Mouse (Mus musculus) intestine, embryonic 14.5 days (tissue): ENCODE measurements at regions not wholly inside any gene's neighbourhood (a gene's known extent, or its start where the extent isn't known, plus 50 kb on each side); places are given as distances from the start of the nearest gene placed in this dataset.

Experiments
- ATAC-seq: fragments of 200-750 bp; cut with Nextera tagmentation; replicated peaks from 2 replicates; pipeline ENCODE4 v1.8.0; 2017; ENCODE audit warnings: low read depth, moderate number of reproducible peaks, moderate TSS enrichment, moderate library complexity; ENCODE audit not compliant: low FRiP score, low TSS enrichment
- DNase-seq: peaks from one replicate; pipeline ENCODE4 v3.0.0-alpha.2; 2018; ENCODE audit warnings: low spot score
- H3K27ac ChIP-seq: fragments of 300-500 bp; sonication (generic); 2 replicates; pipeline ENCODE4 v1.5.1; 2014; ENCODE audit warnings: low read depth, mild to moderate bottlenecking, control low read depth
- H3K27me3 ChIP-seq: fragments of 300-500 bp; sonication (generic); replicated peaks from 2 replicates; pipeline ENCODE4 v1.6.1; 2014; ENCODE audit warnings: low read length, control low read depth; ENCODE audit not compliant: control insufficient read depth, insufficient read depth
- H3K36me3 ChIP-seq: fragments of 300-500 bp; sonication (generic); 2 replicates; pipeline ENCODE4 v1.6.1; 2014; ENCODE audit warnings: low read length, control low read depth; ENCODE audit not compliant: control insufficient read depth, insufficient read depth
- H3K4me1 ChIP-seq: fragments of 300-500 bp; sonication (generic); replicated peaks from 2 replicates; pipeline ENCODE4 v1.6.1; 2014; ENCODE audit warnings: low read length, control low read depth, mixed read lengths; ENCODE audit not compliant: control insufficient read depth, insufficient read depth
- H3K4me2 ChIP-seq: fragments of 300-500 bp; sonication (generic); 2 replicates; pipeline ENCODE4 v1.6.1; 2014; ENCODE audit warnings: low read length
- H3K4me3 ChIP-seq: fragments of 300-500 bp; sonication (generic); 2 replicates; pipeline ENCODE4 v1.5.1; 2014; ENCODE audit warnings: low read depth, low read length, control low read depth, mixed read lengths
- H3K9ac ChIP-seq: fragments of 300-500 bp; sonication (generic); 2 replicates; pipeline ENCODE4 v1.6.1; 2014; ENCODE audit warnings: mild to moderate bottlenecking, low read length
- H3K9me3 ChIP-seq: fragments of 300-500 bp; sonication (generic); 2 replicates; pipeline ENCODE4 v1.6.1; 2016; ENCODE audit warnings: low read length, control low read depth; ENCODE audit not compliant: control insufficient read depth
- WGBS: fragments of 180-500 bp; shearing (Covaris S2); extraction: QIAGEN DNeasy Blood & Tissue Kit; methylation state at CpG from one replicate; pipeline ENCODE4 v1.1.7; 2014; 5-methylcytosine and 5-hydroxymethylcytosine counted together

DNA sequence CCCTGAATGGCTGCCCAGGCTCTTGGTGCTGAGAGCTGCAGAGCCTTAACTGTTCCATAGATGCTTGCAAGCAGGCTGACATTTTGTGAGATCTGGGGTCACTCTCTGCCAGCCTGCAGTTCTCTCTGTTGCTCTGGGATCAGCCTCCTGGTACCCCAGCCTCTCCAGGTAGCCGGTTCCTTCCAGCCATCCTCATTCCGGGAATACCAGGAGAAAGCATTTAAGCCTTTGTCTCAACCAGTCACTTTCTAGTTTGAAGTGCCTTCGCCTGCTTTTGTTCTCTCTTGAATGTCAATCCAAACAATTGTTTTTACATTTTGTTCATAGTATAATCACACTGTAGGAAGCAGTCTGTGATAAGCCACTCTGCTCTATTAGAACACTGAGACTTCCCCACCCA, 281.0 kb upstream of the Rtl1 start:
- Histone ChIP-seq H3K4me2 (no peak overlapping the region), H3K4me1 (no peaks in the 10 kb centered on the region; the same call in 1 of the 2 replicates), H3K27me3 (no peaks in the 10 kb centered on the region), H3K9me3 (no peaks in the 10 kb centered on the region), H3K9ac (no peak overlapping the region), H3K36me3 (no peaks in the 10 kb centered on the region), H3K4me3 (no peak overlapping the region), H3K27ac (no peak overlapping the region)
- DNase-seq, result no peak
- no peak for ATAC-seq
- WGBS, result 61% methylated on average over 3 of the region's 3 CpGs

DNA sequence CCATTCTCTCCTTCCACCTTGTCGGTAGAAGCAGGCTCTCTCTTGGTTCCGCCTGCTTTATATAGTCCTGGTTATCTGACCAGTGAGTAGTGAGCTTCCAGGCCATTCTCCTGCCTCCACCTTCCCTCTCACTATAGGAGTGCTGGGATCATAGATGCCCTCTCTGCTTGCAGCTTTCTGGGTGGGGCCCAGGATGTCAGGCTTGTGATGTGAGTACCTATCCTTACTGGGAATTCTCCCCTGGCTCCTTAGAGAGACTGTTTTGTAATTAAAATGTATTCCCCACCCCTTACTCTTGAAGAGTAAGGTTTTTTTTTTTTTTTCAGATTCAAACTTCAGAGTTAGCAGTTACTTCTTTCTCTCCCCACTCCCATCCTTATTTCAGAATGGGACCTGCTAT, 291.1 kb upstream of the Rtl1 start:
- no peaks in the 10 kb centered on the region for H3K36me3 ChIP-seq
- H3K4me3 ChIP-seq, result no peak overlapping the region
- H3K9ac ChIP-seq, result no peak overlapping the region
- H3K4me1 ChIP-seq, result no peaks in the 10 kb centered on the region
- no peak overlapping the region for H3K4me2 ChIP-seq
- ATAC-seq, result no peak
- no peak overlapping the region for H3K27ac ChIP-seq
- WGBS, result 79% methylated on average over 2 of the region's 2 CpGs
- DNase-seq, result no peak
- no peaks in the 10 kb centered on the region for H3K27me3 ChIP-seq
- no peaks in the 10 kb centered on the region for H3K9me3 ChIP-seq

DNA sequence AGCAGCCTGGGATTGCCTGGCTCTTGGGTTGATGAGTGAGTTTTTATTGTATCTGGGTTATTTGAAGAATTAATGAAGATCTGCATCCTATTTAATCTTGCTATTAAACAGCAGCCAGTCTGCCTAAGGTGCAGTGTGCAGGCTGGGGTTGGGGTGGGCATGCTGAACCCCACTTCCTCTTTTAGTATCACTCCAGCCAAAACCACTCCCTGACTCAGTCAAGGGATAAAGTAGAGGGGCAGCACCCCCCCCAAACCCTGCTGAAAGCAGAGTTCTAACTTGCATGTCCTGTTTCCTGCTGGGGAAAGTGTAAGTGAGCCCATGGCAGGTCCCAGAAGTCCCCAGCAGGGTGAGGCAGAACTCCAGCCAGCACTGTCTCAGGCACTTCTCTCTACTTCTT, 292.7 kb upstream of the Rtl1 start:
- H3K4me1 ChIP-seq, result no peaks in the 10 kb centered on the region
- no peak overlapping the region for H3K27ac ChIP-seq
- no peaks in the 10 kb centered on the region for H3K9me3 ChIP-seq
- H3K36me3 ChIP-seq, result no peaks in the 10 kb centered on the region
- DNase-seq, result no peak
- H3K27me3 ChIP-seq, result no peaks in the 10 kb centered on the region
- no peak overlapping the region for H3K4me3 ChIP-seq
- ATAC-seq, result no peak
- no peak overlapping the region for H3K9ac ChIP-seq
- H3K4me2 ChIP-seq, result no peak overlapping the region

DNA sequence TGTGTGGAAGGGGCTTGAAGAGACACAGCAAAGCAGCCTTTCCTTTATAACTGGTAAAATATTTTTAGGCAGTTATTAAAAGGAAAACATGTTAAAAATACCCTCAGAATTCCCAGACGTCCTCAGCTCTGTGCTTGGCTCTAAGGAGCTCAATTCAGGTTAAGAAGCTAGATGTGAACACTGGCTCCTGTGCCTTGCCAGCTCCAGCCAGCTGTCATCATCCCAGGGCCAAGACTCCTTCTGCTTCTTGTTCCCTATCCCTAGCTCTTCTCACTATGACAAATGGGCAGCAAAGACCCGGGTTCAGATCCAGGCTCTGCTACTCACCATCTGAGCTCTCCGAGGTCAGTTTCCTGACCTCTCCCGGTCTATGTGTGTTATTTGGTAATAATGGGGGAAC, 293.5 kb upstream of the Rtl1 start:
- Histone ChIP-seq H3K9me3 (no peaks in the 10 kb centered on the region), H3K4me1 (no peaks in the 10 kb centered on the region), H3K9ac (no peak overlapping the region), H3K36me3 (no peaks in the 10 kb centered on the region), H3K27ac (no peak overlapping the region), H3K4me3 (no peak overlapping the region), H3K27me3 (no peaks in the 10 kb centered on the region), H3K4me2 (no peak overlapping the region)
- DNase-seq (no peak), ATAC-seq (no peak)
- 67% methylated on average over 4 of the region's 4 CpGs for WGBS

DNA sequence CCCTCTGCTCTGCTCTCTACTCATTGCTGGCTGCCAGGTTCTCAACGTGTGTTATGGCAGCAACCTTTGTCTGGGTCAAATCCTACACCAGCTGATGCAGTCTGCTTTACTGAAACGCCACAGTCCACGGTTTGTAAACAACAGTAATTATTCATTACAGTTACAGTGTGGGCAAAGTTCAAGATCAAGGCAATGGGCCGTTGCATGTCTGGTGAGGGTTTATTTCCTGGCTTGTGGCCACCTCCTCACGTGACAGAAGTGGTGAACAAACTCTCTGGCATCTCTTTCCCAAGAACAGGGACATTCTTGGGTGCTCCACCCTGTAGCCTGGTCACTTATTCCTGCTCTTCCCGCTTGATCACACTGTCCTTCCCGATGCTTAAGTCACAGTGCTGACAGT, 295.3 kb upstream of the Rtl1 start:
- Histone ChIP-seq H3K4me1 (no peaks in the 10 kb centered on the region), H3K4me3 (no peak overlapping the region), H3K27ac (no peak overlapping the region), H3K9me3 (no peaks in the 10 kb centered on the region), H3K4me2 (no peak overlapping the region), H3K27me3 (no peaks in the 10 kb centered on the region), H3K9ac (no peak overlapping the region), H3K36me3 (no peaks in the 10 kb centered on the region)
- WGBS, result 61% methylated on average over 7 of the region's 7 CpGs
- ATAC-seq (no peak), DNase-seq (no peak)

DNA sequence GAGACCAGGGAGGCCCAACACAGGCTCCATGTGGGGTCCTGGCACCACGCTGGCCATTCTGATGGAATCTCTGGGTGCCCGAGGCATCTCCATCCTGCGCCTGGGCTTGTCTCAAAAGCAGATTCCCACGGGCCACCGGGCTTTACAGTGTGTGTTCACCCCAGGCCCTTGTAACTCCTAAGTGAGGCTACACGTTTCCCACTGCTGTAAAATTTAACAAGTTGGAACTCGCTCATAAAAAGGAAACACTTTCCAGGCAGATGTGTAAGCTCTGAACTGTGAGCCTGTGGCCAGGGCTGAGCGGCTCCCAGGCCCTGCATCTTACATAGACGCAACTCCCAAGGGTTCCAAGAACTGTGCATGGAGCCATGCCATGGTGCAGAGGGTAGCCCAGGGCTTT, 296.3 kb upstream of the Rtl1 start:
- H3K27ac ChIP-seq, result no peak overlapping the region
- H3K4me1 ChIP-seq, result no peaks in the 10 kb centered on the region
- DNase-seq, result no peak
- no peak for ATAC-seq
- H3K4me2 ChIP-seq, result no peak overlapping the region
- no peak overlapping the region for H3K4me3 ChIP-seq
- 84% methylated on average over 9 of the region's 9 CpGs for WGBS
- no peaks in the 10 kb centered on the region for H3K9me3 ChIP-seq
- no peak overlapping the region for H3K9ac ChIP-seq
- no peaks in the 10 kb centered on the region for H3K36me3 ChIP-seq
- H3K27me3 ChIP-seq, result no peaks in the 10 kb centered on the region

DNA sequence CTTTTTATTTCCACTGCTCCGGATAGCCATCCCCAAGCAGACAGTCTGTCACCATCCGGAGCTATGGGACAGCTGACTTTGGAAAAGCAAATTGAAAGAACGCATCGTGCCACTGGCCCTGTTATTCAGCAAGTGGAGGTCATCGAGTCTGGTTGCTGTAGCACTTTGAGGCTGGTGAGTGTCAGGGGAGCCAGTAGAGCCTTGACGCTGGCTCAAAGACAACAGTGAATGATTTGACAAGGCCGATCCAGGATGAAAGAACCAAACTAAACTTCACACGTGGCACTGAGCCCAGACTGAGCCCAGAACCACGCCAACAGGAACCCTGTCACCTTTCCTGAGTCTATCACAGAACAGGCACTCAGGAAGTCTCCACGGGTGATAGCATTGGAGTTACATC, 296.8 kb upstream of the Rtl1 start:
- no peak for ATAC-seq
- H3K4me3 ChIP-seq, result no peak overlapping the region
- WGBS, result 84% methylated on average over 10 of the region's 10 CpGs

DNA sequence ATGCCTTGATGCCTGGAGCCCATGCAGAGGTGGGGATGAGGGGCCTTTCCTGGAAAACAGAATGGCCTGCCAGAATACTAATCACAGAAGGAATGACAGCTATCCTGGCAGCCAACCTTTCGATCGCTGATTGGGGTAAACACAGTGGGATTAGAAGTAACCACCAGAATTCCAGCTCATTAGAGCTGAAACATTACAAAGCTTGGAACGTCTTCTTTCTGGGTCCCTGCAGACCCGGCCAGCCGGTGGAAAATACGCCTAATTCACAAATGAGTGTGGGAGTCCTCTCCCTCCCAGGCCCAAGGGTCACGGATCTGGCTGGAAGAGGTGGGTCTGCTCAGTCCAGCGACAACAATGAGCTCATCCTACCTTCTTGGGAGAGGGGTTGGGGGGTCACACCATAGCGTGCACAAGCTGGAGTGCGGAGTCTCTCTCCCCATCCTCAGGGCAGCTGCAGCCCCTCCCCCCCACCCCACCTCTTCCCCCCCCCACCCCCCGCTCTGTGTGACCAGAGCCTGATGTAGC, 297.8 kb upstream of the Rtl1 start:
- WGBS, result 76% methylated on average over 11 of the region's 11 CpGs
- Histone ChIP-seq H3K4me3 (no peak overlapping the region), H3K27ac (no peak overlapping the region), H3K36me3 (no peaks in the 10 kb centered on the region), H3K4me1 (no peaks in the 10 kb centered on the region), H3K4me2 (no peak overlapping the region), H3K27me3 (no peaks in the 10 kb centered on the region), H3K9ac (no peak overlapping the region), H3K9me3 (no peaks in the 10 kb centered on the region)
- no peak for DNase-seq
- no peak for ATAC-seq

More for the DNA sequence above, 296.8 kb upstream of the Rtl1 start:
- H3K9me3 ChIP-seq, result no peaks in the 10 kb centered on the region
- H3K36me3 ChIP-seq, result no peaks in the 10 kb centered on the region
- no peak overlapping the region for H3K9ac ChIP-seq
- H3K27me3 ChIP-seq, result no peaks in the 10 kb centered on the region
- H3K4me2 ChIP-seq, result no peak overlapping the region
- DNase-seq, result no peak
- H3K4me1 ChIP-seq, result no peaks in the 10 kb centered on the region
- no peak overlapping the region for H3K27ac ChIP-seq

DNA sequence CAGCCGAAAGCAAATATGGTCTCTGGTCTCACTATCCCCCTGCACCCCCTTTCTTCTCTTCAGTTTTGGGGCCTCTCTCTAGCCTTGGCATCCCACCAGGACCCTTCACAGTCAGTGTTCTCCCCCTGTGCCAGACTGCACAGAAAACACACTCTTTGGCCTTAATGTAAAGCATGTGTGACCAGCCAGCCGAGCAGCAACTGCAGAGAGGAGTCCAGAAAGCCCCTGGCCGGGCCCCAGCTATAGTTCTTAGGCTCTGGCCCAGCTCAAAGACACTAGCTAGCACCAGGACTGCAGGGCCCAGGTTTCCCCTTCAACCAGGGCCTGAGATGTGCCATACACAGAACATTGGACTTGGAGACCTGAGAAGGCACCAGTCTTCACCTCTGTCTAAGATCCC, 299.3 kb upstream of the Rtl1 start:
- no peak for DNase-seq
- Histone ChIP-seq H3K36me3 (no peaks in the 10 kb centered on the region), H3K4me1 (no peaks in the 10 kb centered on the region), H3K9me3 (no peaks in the 10 kb centered on the region), H3K27me3 (no peaks in the 10 kb centered on the region), H3K4me2 (no peak overlapping the region), H3K4me3 (no peak overlapping the region), H3K27ac (no peak overlapping the region), H3K9ac (no peak overlapping the region)
- WGBS, result 87% methylated on average over 3 of the region's 3 CpGs
- no peak for ATAC-seq
